In the genomic region with DNA sequence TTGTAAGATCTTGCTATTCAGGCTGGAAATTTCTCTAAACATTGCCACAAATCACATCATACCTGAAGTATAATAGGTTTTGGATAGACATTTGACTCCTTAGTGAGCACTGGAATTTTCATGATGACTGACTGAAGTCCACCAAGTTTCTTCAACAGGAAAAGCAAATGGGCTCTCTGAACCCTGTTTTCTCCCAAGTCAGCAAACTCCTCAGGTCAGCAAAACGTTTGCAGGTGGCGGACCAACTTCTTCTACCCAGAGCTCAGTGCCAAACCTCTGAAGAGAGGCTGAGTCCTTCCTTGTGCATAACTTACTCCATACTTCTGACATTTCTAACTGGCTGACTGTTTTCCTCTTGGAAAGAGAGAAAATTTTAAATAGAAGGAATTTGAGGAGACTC, we compare ENCODE assay signal across 32 mouse cellular contexts.
"Had no signal": no experiment of that assay in that cellular context is flagged by ENCODE, and none has a peak within 500 bp of the region (broad histone marks: within the 10 kb centered on the region; RNA-seq: fewer than 3 reads in every experiment).

No protein-coding gene starts in this region.

- H3K36me3 ChIP-seq: limb, embryonic 10.5 days; limb, embryonic 12.5 days; limb, embryonic 13.5 days; limb, embryonic 15.5 days; liver, embryonic 12.5 days; liver, embryonic 13.5 days; liver, embryonic 15.5 days; lung, embryonic 15.5 days; midbrain, embryonic 10.5 days; midbrain, embryonic 12.5 days; midbrain, embryonic 13.5 days; midbrain, embryonic 15.5 days; neural tube, embryonic 12.5 days had no signal

- H3K27me3 ChIP-seq: limb, embryonic 12.5 days; limb, embryonic 13.5 days; limb, embryonic 15.5 days; liver, embryonic 12.5 days; liver, embryonic 13.5 days; liver, embryonic 15.5 days; lung, embryonic 15.5 days; megakaryocyte, embryonic 14.5 days; midbrain, embryonic 12.5 days; midbrain, embryonic 13.5 days; midbrain, embryonic 15.5 days; neural tube, embryonic 12.5 days had no signal

- H3K27ac ChIP-seq: limb, embryonic 10.5 days; limb, embryonic 12.5 days; limb, embryonic 13.5 days; limb, embryonic 15.5 days; liver, embryonic 12.5 days; liver, embryonic 13.5 days; liver, embryonic 14.5 days; liver, embryonic 15.5 days; lung, embryonic 15.5 days; macrophage; midbrain, embryonic 10.5 days; midbrain, embryonic 12.5 days; midbrain, embryonic 13.5 days; midbrain, embryonic 15.5 days; neural tube, embryonic 12.5 days had no signal

- H3K9ac ChIP-seq: limb, embryonic 12.5 days; limb, embryonic 13.5 days; limb, embryonic 15.5 days; liver, embryonic 12.5 days; liver, embryonic 13.5 days; liver, embryonic 14.5 days; liver, embryonic 15.5 days; liver, postnatal 0 days; lung, embryonic 14.5 days; lung, embryonic 15.5 days; midbrain, embryonic 12.5 days; midbrain, embryonic 13.5 days; midbrain, embryonic 15.5 days; neural tube, embryonic 12.5 days had no signal

- H3K4me2 ChIP-seq: limb, embryonic 12.5 days; limb, embryonic 13.5 days; limb, embryonic 15.5 days; liver, embryonic 11.5 days; liver, embryonic 12.5 days; liver, embryonic 13.5 days; liver, embryonic 15.5 days; lung, embryonic 14.5 days; lung, embryonic 15.5 days; midbrain, embryonic 11.5 days; midbrain, embryonic 12.5 days; midbrain, embryonic 13.5 days; midbrain, embryonic 15.5 days; neural tube, embryonic 12.5 days had no signal

- DNase-seq: left cerebral cortex, postnatal 4 days; liver; liver, embryonic 13.5 days; liver, postnatal 0 days; lung, adult 18-20 months; lung, adult 2 months; lung, embryonic 14.5 days; lung, postnatal 10 days; lung, postnatal 14 days; lung, postnatal 36 days; lung, postnatal 4 days; midbrain, embryonic 14.5 days had no signal

- H3K9me3 ChIP-seq: limb, embryonic 10.5 days; limb, embryonic 12.5 days; limb, embryonic 13.5 days; limb, embryonic 15.5 days; liver, embryonic 12.5 days; liver, embryonic 15.5 days; lung, embryonic 15.5 days; midbrain, embryonic 10.5 days; midbrain, embryonic 12.5 days; midbrain, embryonic 13.5 days; midbrain, embryonic 15.5 days; neural tube, embryonic 12.5 days had no signal

- H3K4me3 ChIP-seq: limb, embryonic 10.5 days; limb, embryonic 12.5 days; limb, embryonic 13.5 days; limb, embryonic 15.5 days; liver, embryonic 12.5 days; liver, embryonic 13.5 days; liver, embryonic 15.5 days; lung, embryonic 15.5 days; megakaryocyte, embryonic 14.5 days; midbrain, embryonic 10.5 days; midbrain, embryonic 12.5 days; midbrain, embryonic 13.5 days; midbrain, embryonic 15.5 days; myocyte; neural tube, embryonic 12.5 days had no signal

- H3K4me1 ChIP-seq: limb, embryonic 10.5 days; limb, embryonic 12.5 days; limb, embryonic 15.5 days; liver, embryonic 12.5 days; liver, embryonic 13.5 days; liver, embryonic 15.5 days; lung, embryonic 15.5 days; megakaryocyte, embryonic 14.5 days; midbrain, embryonic 10.5 days; midbrain, embryonic 12.5 days; midbrain, embryonic 13.5 days; midbrain, embryonic 15.5 days; neural tube, embryonic 12.5 days had no signal

- ATAC-seq: liver, embryonic 12.5 days; liver, postnatal 0 days; lung, postnatal 0 days; midbrain, embryonic 13.5 days; midbrain, embryonic 15.5 days; midbrain, embryonic 16.5 days had no signal
